Comparison of ENCODE assay signal across 9 mouse cellular contexts in the genomic region with DNA sequence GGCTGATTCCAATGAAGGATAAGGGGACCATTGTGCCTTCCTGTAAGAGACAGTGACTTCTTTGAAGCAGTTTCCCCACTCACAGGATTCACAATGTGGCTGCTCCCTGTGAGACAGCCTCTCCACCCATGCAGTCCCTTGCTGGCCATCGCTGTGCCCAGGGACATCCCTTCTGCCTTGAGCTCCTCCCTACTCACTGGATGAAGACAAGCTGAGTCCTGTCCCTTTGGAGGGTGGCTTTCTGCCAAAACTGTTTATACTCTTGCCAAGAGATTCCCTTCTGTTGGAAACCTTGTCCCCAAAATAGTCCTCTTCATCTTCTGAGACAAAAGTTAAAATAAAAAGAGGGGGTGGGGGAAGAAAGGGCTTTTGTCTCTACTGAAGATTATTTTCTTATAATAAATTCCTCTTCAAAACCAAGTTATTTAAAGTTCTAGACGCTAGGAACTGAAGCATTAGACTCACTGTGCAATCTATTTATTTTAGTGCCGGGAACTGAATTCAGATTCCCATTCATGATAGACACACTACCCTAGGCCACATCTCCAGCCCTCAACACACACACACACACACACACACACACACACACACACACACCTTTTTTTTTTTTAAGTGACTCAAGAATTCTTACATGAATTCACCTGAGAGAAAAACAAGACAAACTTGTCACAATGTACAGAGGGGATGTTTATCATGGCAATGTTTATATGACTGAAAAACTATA.
DNase-seq lines count a peak whose midpoint lies in the region; ATAC-seq and TF ChIP-seq lines count a peak whose summit lies in the region.
"Had no signal": no experiment of that assay in that cellular context is flagged by ENCODE, and none has a peak within 500 bp of the region (broad histone marks: within the 10 kb centered on the region; RNA-seq: fewer than 3 reads in every experiment).

No protein-coding gene starts in this region.

- H3K9me3 ChIP-seq in heart, embryonic 12.5 days (replicated peaks), result no peaks in the 10 kb centered on the region
- H3K9me3 ChIP-seq in neural tube, embryonic 13.5 days, result no peaks in the 10 kb centered on the region
- no peaks in the 10 kb centered on the region for H3K9me3 ChIP-seq in midbrain, postnatal 0 days (ENCODE audit: low read length)
- H3K9me3 ChIP-seq: liver, embryonic 13.5 days had no signal

- TF ChIP-seq CTCF in midbrain, postnatal 0 days (IDR thresholded peaks at IDR 0.05), result no peak

- H3K36me3 ChIP-seq in heart, embryonic 12.5 days, result no peaks in the 10 kb centered on the region
- H3K36me3 ChIP-seq in neural tube, embryonic 13.5 days, result no peaks in the 10 kb centered on the region
- no peaks in the 10 kb centered on the region for H3K36me3 ChIP-seq in midbrain, postnatal 0 days (ENCODE audit: insufficient read depth, low read length)

- 0 out of 2 replicates have a peak, but pooled peaks cover 4% of the 10 kb centered on the region for H3K4me1 ChIP-seq in heart, embryonic 12.5 days (replicated peaks)
- peaks cover 5% of the 10 kb centered on the region; the same call in 1 of the 2 replicates for H3K4me1 ChIP-seq in neural tube, embryonic 13.5 days (replicated peaks)
- no peaks in the 10 kb centered on the region for H3K4me1 ChIP-seq in midbrain, postnatal 0 days (ENCODE audit: insufficient read depth, low read length)
- H3K4me1 ChIP-seq: liver, embryonic 13.5 days had no signal

- peak; percentile 33 for DNase-seq in heart, adult 8-10 months (ENCODE audit: low spot score)
- no peak for DNase-seq in neural tube, embryonic 10.5 days (ENCODE audit: extremely low spot score, low spot score)
- DNase-seq in frontal cortex, postnatal 14 days (ENCODE audit: low spot score in 2 of 2), result peak; percentile 16
- DNase-seq in midbrain, postnatal 0 days (ENCODE audit: low spot score), result peak; percentile 80
- DNase-seq in urinary bladder, postnatal 25 days (ENCODE audit: low spot score), result no peak
- no peak for DNase-seq in urinary bladder, postnatal 10 days (ENCODE audit: low spot score)
- DNase-seq: liver, embryonic 13.5 days had no signal

- no peaks in the 10 kb centered on the region for H3K27me3 ChIP-seq in heart, embryonic 12.5 days (replicated peaks)
- no peaks in the 10 kb centered on the region for H3K27me3 ChIP-seq in neural tube, embryonic 13.5 days
- no peaks in the 10 kb centered on the region for H3K27me3 ChIP-seq in midbrain, postnatal 0 days (ENCODE audit: insufficient read depth, low read length)
- H3K27me3 ChIP-seq: liver, embryonic 13.5 days had no signal

- no peak for ATAC-seq in heart, embryonic 12.5 days (ENCODE audit: insufficient number of reproducible peaks, low FRiP score)
- ATAC-seq in neural tube, embryonic 13.5 days (ENCODE audit: low read depth), result peak; percentile 89
- peak; percentile 54; the same call in 1 of the 2 replicates for ATAC-seq in midbrain, postnatal 0 days (ENCODE audit: low FRiP score)

- no peak overlapping the region for H3K9ac ChIP-seq in heart, embryonic 12.5 days
- H3K9ac ChIP-seq in neural tube, embryonic 13.5 days, result no peak overlapping the region
- no peak overlapping the region for H3K9ac ChIP-seq in midbrain, postnatal 0 days (replicated peaks; ENCODE audit: low read length, poor library complexity, severe bottlenecking)
- H3K9ac ChIP-seq: liver, embryonic 13.5 days had no signal

- WGBS in heart, embryonic 12.5 days, result 77% methylated on average over 3 of the region's 3 CpGs
- WGBS in neural tube, embryonic 13.5 days, result 71% methylated on average over 3 of the region's 3 CpGs
- WGBS in midbrain, postnatal 0 days, result 54% methylated on average over 3 of the region's 3 CpGs

- no peak overlapping the region for H3K4me3 ChIP-seq in heart, embryonic 12.5 days
- no peak overlapping the region for H3K4me3 ChIP-seq in neural tube, embryonic 13.5 days
- H3K4me3 ChIP-seq in midbrain, postnatal 0 days (ENCODE audit: low read depth, low read length), result no peak overlapping the region
- H3K4me3 ChIP-seq: liver, embryonic 13.5 days had no signal

- no peak overlapping the region for H3K27ac ChIP-seq in heart, embryonic 12.5 days (ENCODE audit: poor library complexity, severe bottlenecking)
- peak overlapping the region; percentile 9; the same call in 1 of the 2 replicates for H3K27ac ChIP-seq in neural tube, embryonic 13.5 days (replicated peaks)
- no peak overlapping the region for H3K27ac ChIP-seq in midbrain, postnatal 0 days (ENCODE audit: low read depth, low read length)
- H3K27ac ChIP-seq: liver, embryonic 13.5 days had no signal

- H3K4me2 ChIP-seq in heart, embryonic 12.5 days, result no peak overlapping the region
- no peak overlapping the region for H3K4me2 ChIP-seq in neural tube, embryonic 13.5 days
- H3K4me2 ChIP-seq in midbrain, postnatal 0 days (ENCODE audit: low read depth, low read length, poor library complexity, severe bottlenecking), result no peak overlapping the region
- H3K4me2 ChIP-seq: liver, embryonic 13.5 days had no signal

Comparison
In these comparisons a context has a peak if more than half of its experiments do, and no peak if none do; other contexts are left out.
1. DNase-seq: peak in heart, adult 8-10 months (single experiment), frontal cortex, postnatal 14 days (2 of 2) and midbrain, postnatal 0 days (single experiment); none in neural tube, embryonic 10.5 days (single experiment), urinary bladder, postnatal 25 days (single experiment) and urinary bladder, postnatal 10 days (single experiment).